Mouse (Mus musculus) lung, adult 18-20 months (tissue): ENCODE data around the gene Ankrd17.
"Not testable (repeated sequence)": the region's sequence is repeated elsewhere in the genome, so short reads cannot be mapped to it uniquely, and the experiment has no call there.

Source experiments
- DNase-seq, 2 experiments: peaks; one replicate each; pipeline ENCODE4 v3.0.0; 2022; ENCODE audit warnings: mixed read lengths in 2 of 2

Gene Ankrd17

DNA sequence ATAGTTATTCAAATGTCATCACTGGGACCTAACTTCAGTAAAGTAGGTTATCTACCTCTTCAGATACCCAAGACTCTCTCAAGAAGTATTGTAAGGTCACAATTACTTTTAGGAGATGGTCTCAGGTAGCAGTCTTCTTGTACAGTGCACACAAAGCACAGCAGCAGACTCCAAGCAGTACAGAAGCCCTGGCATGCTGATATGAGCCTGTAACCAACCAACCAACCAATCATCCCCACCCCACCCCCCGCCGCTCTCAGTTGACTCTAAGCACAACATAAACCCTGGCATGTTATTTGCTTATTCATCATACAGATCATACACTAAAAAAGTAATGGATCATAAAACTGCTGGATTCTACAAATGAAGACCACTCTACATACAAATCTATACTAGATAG lies 33.9 kb downstream of the Ankrd17 start:
- no peak for DNase-seq

GRCm38 (mm10) chr5:90331071-90331470 lies 35.3 kb downstream of the Ankrd17 start:
- peak; percentile 32 to 47 for DNase-seq

GRCm38 (mm10) chr5:90298396-90298795 lies 68.0 kb downstream of the Ankrd17 start:
- no peak for DNase-seq

DNA sequence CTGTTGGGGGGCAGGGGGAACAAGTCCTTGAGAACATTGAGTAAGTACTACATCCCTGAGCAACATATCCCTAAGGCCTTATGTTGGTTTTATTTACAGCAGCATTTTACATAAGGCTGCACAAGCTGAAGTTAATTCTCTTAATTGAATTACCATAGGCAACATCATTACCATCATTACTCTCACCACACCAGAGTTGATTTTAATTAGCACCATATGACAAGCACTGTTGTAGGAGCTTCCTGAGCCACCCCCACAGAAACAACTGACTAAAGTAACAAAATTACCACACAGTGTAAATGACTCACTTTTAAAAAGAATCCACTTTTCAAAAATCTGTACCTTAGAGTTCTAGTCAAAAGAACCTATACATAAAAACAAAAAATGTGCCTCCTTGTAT lies 76.5 kb downstream of the Ankrd17 start:
- no peak for DNase-seq

DNA sequence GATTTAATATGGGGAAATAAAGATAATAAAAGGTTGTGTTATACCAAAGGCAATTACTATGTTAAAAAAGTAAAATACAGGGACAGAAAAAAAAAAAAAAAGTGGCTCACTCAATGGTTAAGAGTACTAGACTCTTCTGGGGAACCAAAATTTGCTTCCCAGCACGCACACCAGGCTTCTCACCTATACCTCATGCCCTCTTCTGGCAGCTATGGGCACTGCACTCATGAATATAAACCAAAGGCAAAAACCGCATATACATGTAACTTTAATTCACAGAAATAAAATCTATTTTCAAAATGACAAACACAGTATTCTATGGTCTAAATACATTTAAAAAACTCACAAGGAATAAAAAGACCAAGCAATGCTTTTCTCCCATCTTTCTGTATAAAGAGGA lies 79.8 kb downstream of the Ankrd17 start:
- DNase-seq = peak; percentile 24 to 33

DNA sequence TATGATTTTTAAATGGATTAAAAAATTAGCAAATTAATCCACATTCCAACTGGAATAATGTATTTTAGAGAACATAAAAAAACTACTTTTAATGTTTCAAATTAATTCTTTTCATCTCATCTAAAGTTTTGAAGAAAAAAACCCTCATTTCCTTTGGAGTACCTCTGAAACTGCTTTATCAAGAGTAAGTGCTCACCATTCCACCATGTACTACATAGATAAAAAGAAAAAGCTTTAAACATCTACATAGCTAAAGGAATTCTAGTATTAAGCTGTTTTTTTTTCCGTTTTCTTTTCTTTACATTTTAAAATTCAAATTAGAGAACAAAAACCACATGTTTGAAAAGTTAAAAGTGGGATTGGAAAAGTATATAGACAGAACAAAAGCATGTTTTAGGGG lies 86.3 kb downstream of the Ankrd17 start:
- DNase-seq = no peak

GRCm38 (mm10) chr5:90279418-90279817 lies 87.0 kb downstream of the Ankrd17 start:
- no peak for DNase-seq

DNA sequence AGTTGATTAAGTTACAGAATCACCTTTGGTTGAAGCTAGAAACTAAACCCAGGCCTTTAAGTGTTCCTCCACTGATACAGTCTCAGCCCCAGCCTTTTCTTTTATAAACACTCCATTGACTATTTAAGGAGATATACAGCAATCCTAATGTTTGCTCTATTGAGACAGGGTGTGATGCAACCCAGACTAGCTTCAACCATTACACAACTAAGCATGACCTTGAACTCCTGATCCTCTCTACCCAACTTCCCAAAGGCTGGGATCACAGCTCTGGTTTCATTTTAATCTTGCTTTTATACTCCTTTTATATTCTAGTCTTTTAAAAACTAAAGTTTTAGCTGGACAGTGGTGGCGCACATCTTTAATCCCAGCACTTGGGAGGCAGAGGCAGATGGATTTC lies 88.9 kb downstream of the Ankrd17 start:
- no peak for DNase-seq

DNA sequence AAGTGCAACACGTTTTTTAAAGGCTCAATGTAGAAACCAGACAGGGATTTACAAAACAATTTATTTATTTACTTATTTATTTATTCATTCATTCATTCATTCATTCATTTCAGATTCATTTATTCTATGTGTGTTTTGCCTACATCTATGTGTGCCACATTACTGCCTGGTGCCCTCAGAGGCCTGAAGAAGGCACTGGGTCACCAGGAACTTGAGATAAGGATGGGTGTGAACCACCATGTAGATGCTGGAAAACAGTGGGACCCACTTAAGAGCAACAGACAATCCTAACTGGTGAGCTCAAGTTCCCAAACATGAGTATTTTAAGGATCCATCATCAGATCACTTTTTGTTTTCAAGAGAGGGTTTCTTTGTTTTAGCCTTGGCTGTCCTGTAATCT lies 91.6 kb downstream of the Ankrd17 start:
- DNase-seq = no peak

GRCm38 (mm10) chr5:90262230-90262629 lies 104.1 kb downstream of the Ankrd17 start:
- DNase-seq = not testable (repeated sequence)

DNA sequence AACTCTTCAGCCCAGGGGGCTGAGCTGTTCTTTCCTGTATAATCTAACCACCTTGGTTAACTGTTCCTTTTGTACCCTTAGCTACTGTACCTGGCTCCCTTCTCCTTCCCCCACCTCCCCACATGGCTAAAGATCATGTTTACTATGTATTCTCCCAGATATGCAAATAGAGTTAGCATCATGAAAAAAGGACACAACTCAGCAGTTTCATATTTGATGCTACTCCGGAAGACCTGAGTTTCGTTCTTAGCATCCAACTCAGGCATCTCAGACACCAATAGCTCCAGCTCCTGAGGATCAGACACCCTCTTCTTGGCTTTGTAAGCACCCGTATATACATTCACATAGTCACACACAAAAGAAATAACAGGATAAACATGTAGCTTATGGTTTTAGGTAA lies 109.4 kb downstream of the Ankrd17 start:
- DNase-seq = no peak

GRCm38 (mm10) chr5:90247503-90247902 lies 118.9 kb downstream of the Ankrd17 start:
- no peak for DNase-seq

DNA sequence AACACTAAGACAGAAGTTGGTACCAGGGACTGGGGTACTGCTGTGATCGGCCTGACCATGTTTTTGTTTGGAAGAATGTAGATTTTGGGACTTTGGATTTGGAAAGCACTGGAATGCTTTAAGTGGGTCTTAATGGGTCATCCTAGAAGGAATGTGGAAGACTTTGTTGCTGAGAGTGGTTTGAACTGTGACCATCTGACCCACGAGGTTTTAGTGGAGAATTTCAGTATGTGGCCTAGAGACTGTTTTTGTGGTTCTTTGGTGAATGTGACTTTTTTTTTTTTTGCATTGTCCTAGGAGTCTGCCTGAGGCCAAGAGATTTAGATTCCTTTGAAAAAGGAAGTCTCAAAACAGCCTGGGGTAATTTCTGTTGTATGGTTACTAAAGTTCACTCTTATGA lies 119.4 kb downstream of the Ankrd17 start:
- DNase-seq = no peak

- peak in 1 of 2 experiments; percentile 14 for DNase-seq
Measured at GRCm38 (mm10) chr5:90246567-90246966, 119.8 kb downstream of the Ankrd17 start.

DNA sequence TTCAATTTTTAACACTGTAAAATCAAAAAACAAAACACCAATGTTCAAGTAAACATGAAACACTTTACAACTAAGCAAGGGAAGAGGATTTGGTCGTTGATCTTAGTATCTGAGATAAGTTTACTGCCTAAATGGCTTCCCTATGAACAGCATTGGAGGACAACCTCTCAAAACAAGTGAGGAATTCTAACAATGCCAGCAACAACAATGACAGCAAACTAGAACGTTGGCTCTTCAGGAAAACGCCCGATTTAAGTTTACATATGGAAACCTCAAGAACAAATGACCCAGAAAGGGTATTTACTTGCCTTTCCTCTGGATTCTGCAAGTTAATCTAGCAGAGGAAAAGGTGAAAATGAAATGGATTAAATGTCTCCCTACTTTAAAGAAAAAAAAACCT lies 121.0 kb downstream of the Ankrd17 start:
- DNase-seq = no peak

- DNase-seq = no peak
Measured at GRCm38 (mm10) chr5:90235217-90235616, 131.2 kb downstream of the Ankrd17 start.

- DNase-seq = no peak
Measured at GRCm38 (mm10) chr5:90233305-90233704, 133.1 kb downstream of the Ankrd17 start.

DNA sequence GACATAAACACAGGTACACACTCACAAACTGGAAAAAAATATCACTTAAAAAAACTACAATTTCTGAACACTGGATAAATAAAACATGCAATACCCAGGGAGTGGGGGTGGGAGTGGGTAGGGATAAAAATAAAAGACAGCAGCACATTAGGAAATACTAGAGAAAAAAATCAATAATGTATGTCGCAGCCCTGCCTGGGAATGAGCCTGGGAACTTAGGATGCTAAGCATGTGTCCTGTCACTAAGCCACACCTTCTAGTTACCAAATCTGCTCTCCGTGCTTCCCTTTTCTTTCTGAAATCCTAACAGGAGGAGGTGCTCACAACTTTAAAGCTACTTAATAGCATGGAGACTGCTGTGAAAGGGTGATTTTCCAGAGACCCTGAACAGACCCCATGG lies 136.6 kb downstream of the Ankrd17 start:
- no peak for DNase-seq

GRCm38 (mm10) chr5:90226696-90227095 lies 139.7 kb downstream of the Ankrd17 start:
- DNase-seq = no peak

DNA sequence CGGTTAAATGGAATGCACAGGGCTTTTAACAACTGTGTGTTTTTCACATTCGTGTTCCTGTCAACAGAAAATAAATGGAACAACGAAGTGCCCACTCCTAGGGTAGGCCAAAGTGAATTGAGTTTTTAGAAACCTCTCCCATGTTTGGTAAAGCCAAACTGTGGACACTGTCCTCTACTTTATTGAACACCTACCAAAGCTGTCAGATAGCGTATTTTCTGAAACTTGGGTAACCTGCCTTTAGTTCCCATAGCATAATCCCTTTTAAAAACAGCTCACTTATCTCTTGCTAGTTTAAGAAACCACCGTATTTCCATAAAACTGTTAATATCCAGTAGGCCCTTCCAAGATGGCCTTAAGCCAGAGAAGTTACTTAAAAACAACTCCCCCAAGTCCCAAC lies 141.6 kb downstream of the Ankrd17 start:
- DNase-seq = no peak

GRCm38 (mm10) chr5:90223534-90224381 lies 142.6 kb downstream of the Ankrd17 start, which contains the start of gene Cox18:
TSS of gene Cox18 (minus strand) at chr5:90224001.
- DNase-seq = peak; percentile 100

DNA sequence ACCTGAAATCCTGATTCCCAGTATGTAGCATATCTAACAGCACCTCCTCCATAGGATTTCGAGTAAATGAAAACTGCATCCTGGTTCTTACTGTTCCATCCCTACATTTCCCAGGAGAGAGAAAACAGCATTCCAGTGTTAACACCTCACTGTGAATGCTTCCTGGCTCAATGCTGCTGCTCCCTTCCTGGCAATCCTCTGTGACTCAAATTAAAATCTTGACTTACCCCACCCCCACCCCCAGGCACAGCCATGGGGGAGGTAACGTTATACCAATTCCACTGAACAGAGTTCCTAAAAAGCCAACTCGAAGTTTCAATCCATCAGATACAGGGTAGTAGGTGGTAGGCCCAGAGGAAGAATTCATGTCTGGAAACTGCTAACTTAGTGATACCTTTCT lies 143.4 kb downstream of the Ankrd17 start:
- DNase-seq = no peak

DNA sequence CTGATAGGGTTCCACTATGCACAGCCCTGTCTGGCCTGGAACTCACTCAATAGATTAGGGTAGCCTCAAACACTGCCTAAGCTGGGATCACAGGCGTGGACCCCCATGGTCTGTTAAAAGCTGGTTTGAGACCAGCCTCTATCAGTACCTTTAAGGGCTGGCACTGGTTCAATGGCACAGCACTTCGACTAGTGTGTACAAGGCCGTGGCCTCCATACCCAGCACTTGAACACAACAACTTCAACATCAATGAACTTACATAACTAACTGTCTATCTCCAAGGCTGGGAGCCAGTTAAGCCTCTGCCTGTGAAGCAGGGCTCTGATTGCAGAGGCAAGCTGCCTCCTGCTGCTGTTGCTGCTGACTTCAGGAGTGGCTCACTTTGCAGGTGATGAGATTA lies 148.6 kb downstream of the Ankrd17 start:
- DNase-seq = no peak

GRCm38 (mm10) chr5:90217226-90217625 lies 149.2 kb downstream of the Ankrd17 start:
- no peak for DNase-seq

GRCm38 (mm10) chr5:90213356-90213755 lies 153.0 kb downstream of the Ankrd17 start:
- DNase-seq = no peak
